Comparison of ENCODE assay signal across 8 mouse cellular contexts in genomic region chr17:67912640-67913039, GRCm38 (mm10).
DNase-seq lines count a peak whose midpoint lies in the region.

No protein-coding gene starts in this region.

- DNase-seq in thymus, postnatal 4 days, result peak; percentile 35
- DNase-seq in thymus, postnatal 0 days (ENCODE audit: low spot score), result no peak
- DNase-seq in cerebellum, postnatal 10 days, result peak; percentile 78 to 81
- peak; percentile 75 for DNase-seq in gastrocnemius, postnatal 10 days
- DNase-seq in kidney, adult 9 months, result peak; percentile 26
- peak; percentile 70 for DNase-seq in lung, postnatal 10 days
- peak; percentile 33 for DNase-seq in skeletal muscle tissue, adult 2 months (ENCODE audit: low read depth, low spot score)
- DNase-seq in adipocyte (ENCODE audit: low spot score), result no peak

Comparison
In these comparisons a context has a peak if more than half of its experiments do, and no peak if none do; other contexts are left out.
1. DNase-seq: peak in thymus, postnatal 4 days (single experiment), cerebellum, postnatal 10 days (2 of 2), gastrocnemius, postnatal 10 days (single experiment), kidney, adult 9 months (single experiment), lung, postnatal 10 days (single experiment) and skeletal muscle tissue, adult 2 months (single experiment); none in thymus, postnatal 0 days (single experiment) and adipocyte (single experiment).